Mouse (Mus musculus) forebrain, embryonic 10.5 days (tissue): ENCODE results near the gene Shc3. TPM values are rescaled to one million over a fixed set of nuclear protein-coding genes. Genes with fewer than 3 reads are reported as not detected.

Source experiments
- DNase-seq: peaks from one replicate; pipeline ENCODE4 v3.0.0-alpha.2; 2017; ENCODE audit warnings: low spot score; ENCODE audit errors: extremely low spot score
- H3K27ac ChIP-seq: fragments of 300-500 bp; sonication (generic); 2 replicates; pipeline ENCODE4 v1.5.1; 2016; ENCODE audit warnings: mild to moderate bottlenecking
- H3K27me3 ChIP-seq: fragments of 300-500 bp; sonication (generic); 2 replicates; pipeline ENCODE4 v1.6.1; 2016; ENCODE audit warnings: mild to moderate bottlenecking; ENCODE audit not compliant: poor library complexity, severe bottlenecking
- H3K36me3 ChIP-seq: fragments of 300-500 bp; sonication (generic); replicated peaks from 2 replicates; pipeline ENCODE4 v1.6.1; 2016; ENCODE audit warnings: mild to moderate bottlenecking, moderate library complexity
- H3K4me1 ChIP-seq: fragments of 300-500 bp; sonication (generic); 2 replicates; pipeline ENCODE4 v1.6.1; 2016
- H3K4me3 ChIP-seq: fragments of 300-500 bp; sonication (generic); 2 replicates; pipeline ENCODE4 v1.5.1; 2016; ENCODE audit warnings: mild to moderate bottlenecking, moderate library complexity
- H3K9me3 ChIP-seq: fragments of 300-500 bp; sonication (generic); 2 replicates; pipeline ENCODE4 v1.6.1; 2016; ENCODE audit warnings: mild to moderate bottlenecking, moderate library complexity
- WGBS: fragments of 180-500 bp; shearing (Covaris S2); methylation state at CpG from one replicate; pipeline ENCODE4 v1.1.7; 2016; 5-methylcytosine and 5-hydroxymethylcytosine counted together
- polyA plus RNA-seq: library from polyadenylated mRNA; unstranded; fragments of >200 nt; fragmentation: Nextera tagmentation; extraction: Ambion mirVana; gene quantifications from 2 replicates; pipeline ENCODE4 v1.2.1, GENCODE M21; 2016

Shc3 gene
- polyA plus RNA-seq, 1 experiment from 2014 or later = 3.1 TPM

DNA sequence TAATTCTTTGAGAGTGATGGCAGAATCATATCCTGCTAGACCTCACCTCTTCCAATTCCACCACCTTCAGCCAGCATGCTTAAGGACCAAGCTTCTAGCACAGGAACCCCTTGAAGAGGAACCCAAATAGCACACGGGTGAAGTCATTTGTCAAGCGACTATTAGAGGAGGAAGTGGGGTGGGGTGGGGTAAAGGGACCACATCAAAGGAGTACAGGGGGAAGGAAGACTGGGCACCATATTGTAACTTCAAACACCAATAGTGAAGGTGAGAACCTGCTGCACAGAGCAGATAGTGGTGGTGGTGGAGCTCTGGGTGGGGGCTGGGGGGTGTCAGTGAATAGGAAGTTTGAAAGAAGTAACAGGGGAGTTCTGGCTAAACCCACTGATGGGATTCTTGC is 28.8 kb upstream of the Shc3 start:
- Histone ChIP-seq H3K4me1 (peaks cover 18% of the 10 kb centered on the region), H3K27me3 (peaks cover 32% of the 10 kb centered on the region), H3K27ac (no peak overlapping the region), H3K4me3 (no peak overlapping the region), H3K36me3 (no peaks in the 10 kb centered on the region), H3K9me3 (no peaks in the 10 kb centered on the region)
- 83% methylated on average over 2 of the region's 2 CpGs for WGBS
- no peak for DNase-seq

DNA sequence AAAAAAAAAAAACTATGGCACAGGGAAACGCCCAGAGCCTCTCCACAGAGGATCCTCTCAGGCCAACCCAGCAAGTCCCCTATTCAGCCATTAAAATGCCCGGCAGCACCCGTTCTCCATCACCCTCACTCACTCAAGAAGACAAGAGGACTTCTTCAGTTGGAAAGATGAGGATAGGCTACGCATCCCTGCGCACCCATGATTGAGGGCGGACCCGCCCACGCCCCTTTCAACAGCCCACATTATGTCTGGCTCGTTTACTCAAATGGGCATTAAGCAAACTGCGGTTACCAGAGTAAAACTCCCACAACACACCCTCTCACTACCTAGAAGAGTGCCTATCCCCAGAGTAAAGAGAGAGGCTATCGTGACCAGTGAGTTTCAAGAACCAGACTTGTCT is 26.2 kb upstream of the Shc3 start:
- H3K4me3 ChIP-seq = peak overlapping the region; percentile 68
- no peaks in the 10 kb centered on the region for H3K9me3 ChIP-seq
- 34% methylated on average over 11 of the region's 11 CpGs for WGBS
- no peak overlapping the region for H3K27ac ChIP-seq
- H3K4me1 ChIP-seq = peaks cover 13% of the 10 kb centered on the region
- no peaks in the 10 kb centered on the region for H3K36me3 ChIP-seq
- DNase-seq = no peak
- peaks cover 32% of the 10 kb centered on the region for H3K27me3 ChIP-seq

DNA sequence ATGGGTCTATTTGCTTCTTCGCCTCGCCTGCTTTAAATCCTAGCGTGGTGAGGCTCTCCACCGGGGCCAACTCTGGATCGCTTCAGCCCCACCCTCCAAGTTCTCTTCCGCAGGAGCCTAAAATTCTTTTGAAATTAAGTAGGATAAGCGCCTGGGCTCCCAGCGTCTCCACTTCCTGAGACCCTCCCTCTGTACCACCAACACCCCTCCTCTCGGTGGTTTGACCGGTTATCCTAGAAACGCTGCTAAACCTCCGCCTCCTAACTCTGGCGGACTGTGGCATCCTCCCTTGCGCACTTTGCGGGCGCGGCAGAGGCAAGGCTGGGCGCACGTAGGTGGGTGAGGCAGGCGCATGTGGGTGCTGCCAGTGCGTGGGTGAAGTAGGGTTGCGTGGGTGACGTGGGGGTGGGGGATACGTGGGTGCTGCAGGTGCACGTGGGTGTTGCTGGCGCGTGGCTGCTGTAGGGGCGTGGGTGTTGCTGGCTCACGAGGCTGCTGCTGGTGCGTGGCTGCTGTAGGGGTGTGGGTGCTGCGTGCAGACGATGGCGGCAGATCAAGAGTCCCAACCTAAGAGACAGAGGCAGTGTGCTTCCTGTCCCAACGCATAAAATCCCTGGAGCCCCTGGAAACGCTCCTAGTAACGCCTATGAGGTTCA is 25.6 kb upstream of the Shc3 start:
- peak; percentile 44 for DNase-seq
- Histone ChIP-seq H3K27me3 (peaks cover 32% of the 10 kb centered on the region), H3K36me3 (no peaks in the 10 kb centered on the region), H3K4me1 (peaks cover 13% of the 10 kb centered on the region), H3K9me3 (no peaks in the 10 kb centered on the region), H3K27ac (peak overlapping the region; percentile 80), H3K4me3 (peak overlapping the region; percentile 68)
- WGBS = under 1% methylated on average over 36 of the region's 36 CpGs

DNA sequence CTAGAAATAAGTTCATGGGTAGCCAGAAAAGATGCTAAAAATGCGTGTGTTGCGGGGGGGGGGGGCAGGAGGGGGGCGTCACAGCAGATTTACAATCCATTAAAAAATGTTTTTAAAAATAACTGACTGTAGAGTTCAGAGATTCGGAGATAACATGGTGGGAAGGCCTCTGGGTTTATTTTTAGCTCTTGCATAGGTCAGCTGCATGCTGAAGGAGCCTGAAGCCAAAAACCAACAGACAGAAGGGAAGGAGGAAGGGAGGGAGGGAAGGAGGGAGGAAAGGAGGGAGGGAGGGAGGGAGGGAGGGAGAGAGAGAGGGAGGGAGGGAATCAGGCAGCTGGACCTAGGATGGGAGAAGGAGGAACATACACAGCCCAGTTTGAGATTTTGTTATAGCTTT is 18.8 kb upstream of the Shc3 start:
- no peaks in the 10 kb centered on the region for H3K27me3 ChIP-seq
- H3K27ac ChIP-seq = no peak overlapping the region
- no peaks in the 10 kb centered on the region for H3K4me1 ChIP-seq
- no peaks in the 10 kb centered on the region for H3K36me3 ChIP-seq
- peaks cover 9% of the 10 kb centered on the region for H3K9me3 ChIP-seq
- H3K4me3 ChIP-seq = no peak overlapping the region
- 66% methylated on average over 4 of the region's 4 CpGs for WGBS
- no peak for DNase-seq

DNA sequence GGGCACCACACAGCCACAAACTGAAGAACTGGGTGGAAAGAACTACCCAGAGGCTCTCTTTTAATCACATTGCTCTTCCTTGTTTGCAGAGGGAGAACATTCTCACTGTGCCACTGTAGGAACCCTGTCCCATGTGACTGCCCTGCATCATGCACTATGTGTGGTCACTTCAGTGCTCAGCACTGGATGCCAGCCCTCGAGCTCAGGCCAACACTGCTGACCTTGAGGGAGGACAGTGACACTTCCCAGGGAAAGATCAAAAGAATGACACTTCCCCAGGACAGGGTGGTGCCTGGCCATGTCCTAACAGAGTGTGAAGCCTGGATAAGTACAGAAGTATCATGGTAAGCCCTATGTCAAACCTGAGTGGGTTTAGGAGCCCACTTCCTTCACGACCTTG is 13.0 kb upstream of the Shc3 start:
- Histone ChIP-seq H3K4me1 (peaks cover 31% of the 10 kb centered on the region), H3K27me3 (no peaks in the 10 kb centered on the region), H3K4me3 (no peak overlapping the region), H3K9me3 (peaks cover 9% of the 10 kb centered on the region), H3K36me3 (no peaks in the 10 kb centered on the region), H3K27ac (peak overlapping the region; percentile 84; the same call in 1 of the 2 replicates)
- DNase-seq = no peak
- 69% methylated on average over 2 of the region's 2 CpGs for WGBS

DNA sequence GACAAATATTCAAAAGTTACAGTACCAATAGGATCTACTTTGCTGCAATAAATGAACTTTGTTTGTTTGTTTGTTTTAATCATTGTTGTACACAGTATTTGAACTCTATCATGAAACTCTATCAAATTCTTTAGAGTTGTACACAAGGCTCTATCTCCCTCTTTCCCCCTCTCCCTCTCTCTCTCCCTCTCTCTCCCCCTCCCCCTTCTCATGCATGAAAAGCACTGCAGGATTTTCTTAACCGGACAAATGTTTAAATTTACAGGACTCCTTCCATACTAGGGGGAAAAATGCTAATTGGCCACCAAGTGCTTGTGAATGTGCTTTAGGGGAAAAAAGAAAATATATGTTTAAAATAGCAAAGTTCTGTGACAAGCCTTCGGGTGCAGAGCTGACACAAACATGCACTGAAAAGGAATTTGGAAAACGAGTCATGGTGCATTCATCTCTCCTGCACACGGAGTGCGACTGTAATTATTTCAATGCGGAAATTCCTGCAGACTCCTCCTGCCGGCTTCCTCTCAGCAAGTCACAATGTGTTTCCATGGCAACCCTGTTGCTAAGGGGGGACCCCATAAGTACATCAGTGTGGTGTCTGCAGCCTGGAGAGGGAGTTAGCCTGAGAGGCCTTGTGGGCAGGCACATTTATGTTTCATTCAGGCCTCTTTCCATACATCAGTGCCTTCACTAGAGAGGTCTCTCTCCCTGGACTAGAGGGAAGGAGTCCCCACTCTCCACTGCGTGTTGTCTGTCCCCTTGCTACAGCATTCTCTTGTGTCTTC is 11.2 kb upstream of the Shc3 start:
- no peaks in the 10 kb centered on the region for H3K36me3 ChIP-seq
- DNase-seq = peak; percentile 82
- peak overlapping the region; percentile 84 for H3K27ac ChIP-seq
- peaks cover 31% of the 10 kb centered on the region for H3K4me1 ChIP-seq
- no peaks in the 10 kb centered on the region for H3K27me3 ChIP-seq
- H3K9me3 ChIP-seq = peaks cover 4% of the 10 kb centered on the region; the same call in 1 of the 2 replicates
- 9% methylated on average over 8 of the region's 8 CpGs for WGBS
- peak overlapping the region; percentile 36 for H3K4me3 ChIP-seq

DNA sequence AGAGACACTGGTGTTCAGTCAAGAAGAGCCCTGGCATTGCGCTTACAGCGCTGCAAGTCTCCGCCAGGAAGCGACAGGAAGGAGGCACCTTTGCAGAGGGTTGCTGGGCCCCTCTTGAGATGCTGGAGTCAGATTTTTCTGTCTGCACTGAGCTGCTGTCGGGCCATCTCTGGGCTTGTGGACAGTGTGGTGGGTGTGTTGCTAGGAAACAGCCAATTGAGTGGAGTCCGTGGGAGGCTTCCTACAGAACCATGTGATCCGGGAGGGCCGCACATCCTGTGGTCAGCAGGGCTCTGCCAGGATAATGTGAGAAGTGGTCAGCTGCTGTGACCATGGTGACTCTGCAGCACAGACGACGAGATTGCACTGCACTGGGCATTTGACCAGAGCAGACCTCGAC is 4.6 kb upstream of the Shc3 start:
- H3K4me3 ChIP-seq = no peak overlapping the region
- H3K27me3 ChIP-seq = peaks cover 20% of the 10 kb centered on the region
- no peaks in the 10 kb centered on the region for H3K9me3 ChIP-seq
- peak overlapping the region; percentile 48 for H3K27ac ChIP-seq
- H3K36me3 ChIP-seq = no peaks in the 10 kb centered on the region
- peak; percentile 18 for DNase-seq
- H3K4me1 ChIP-seq = peaks cover 34% of the 10 kb centered on the region
- 32% methylated on average over 11 of the region's 11 CpGs for WGBS

DNA sequence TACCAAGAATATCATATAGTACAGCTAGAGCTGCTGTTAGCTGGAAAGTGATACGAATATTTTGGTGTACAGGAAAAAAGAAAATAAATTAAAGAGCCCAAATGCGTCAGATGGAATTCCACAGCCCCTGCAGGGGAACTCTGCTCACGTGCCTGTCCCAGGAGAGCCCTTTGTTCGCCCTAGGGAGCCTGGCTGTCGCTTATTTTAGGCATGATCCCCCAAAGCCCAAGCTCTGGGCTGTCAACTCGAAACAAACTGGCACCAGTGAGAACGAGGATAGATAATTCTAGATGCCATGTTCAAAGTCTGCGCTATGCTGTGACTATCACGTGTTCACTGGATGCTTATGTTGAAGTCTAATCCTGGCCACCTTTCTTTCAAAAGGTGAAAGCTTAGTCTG is 892 bp upstream of the Shc3 start:
- DNase-seq = peak; percentile 58
- no peaks in the 10 kb centered on the region for H3K36me3 ChIP-seq
- H3K27me3 ChIP-seq = peaks cover 57% of the 10 kb centered on the region
- peaks cover 69% of the 10 kb centered on the region for H3K4me1 ChIP-seq
- H3K27ac ChIP-seq = peak overlapping the region; percentile 93
- peak overlapping the region; percentile 72 for H3K4me3 ChIP-seq
- no peaks in the 10 kb centered on the region for H3K9me3 ChIP-seq
- WGBS = 4% methylated on average over 9 of the region's 9 CpGs

DNA sequence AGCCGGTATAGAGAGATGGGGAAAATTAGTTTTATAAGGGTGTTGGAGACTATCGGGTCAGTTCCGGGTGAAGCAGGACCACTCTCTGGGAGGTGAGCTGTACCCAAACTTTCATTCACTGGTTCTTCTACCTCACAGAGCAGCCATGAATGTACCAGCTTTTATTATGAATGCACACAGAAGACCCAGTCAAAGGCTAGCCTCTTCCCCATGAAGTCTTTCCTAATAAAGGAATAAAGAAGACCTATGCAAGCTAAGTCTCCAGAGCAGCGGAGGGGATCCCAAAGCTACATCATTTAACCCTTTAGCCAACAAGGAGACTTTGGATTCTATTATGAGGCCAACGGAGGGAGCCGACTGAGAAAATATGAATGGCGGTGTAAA is 458 bp upstream of the Shc3 start:
- peak; percentile 53 for DNase-seq
- peaks cover 73% of the 10 kb centered on the region for H3K4me1 ChIP-seq
- H3K27me3 ChIP-seq = peaks cover 62% of the 10 kb centered on the region
- peak overlapping the region; percentile 72 for H3K4me3 ChIP-seq
- under 1% methylated on average over 7 of the region's 7 CpGs for WGBS
- H3K9me3 ChIP-seq = no peaks in the 10 kb centered on the region
- peak overlapping the region; percentile 93 for H3K27ac ChIP-seq
- 0 out of 2 replicates have a peak, but pooled peaks cover 2% of the 10 kb centered on the region for H3K36me3 ChIP-seq

DNA sequence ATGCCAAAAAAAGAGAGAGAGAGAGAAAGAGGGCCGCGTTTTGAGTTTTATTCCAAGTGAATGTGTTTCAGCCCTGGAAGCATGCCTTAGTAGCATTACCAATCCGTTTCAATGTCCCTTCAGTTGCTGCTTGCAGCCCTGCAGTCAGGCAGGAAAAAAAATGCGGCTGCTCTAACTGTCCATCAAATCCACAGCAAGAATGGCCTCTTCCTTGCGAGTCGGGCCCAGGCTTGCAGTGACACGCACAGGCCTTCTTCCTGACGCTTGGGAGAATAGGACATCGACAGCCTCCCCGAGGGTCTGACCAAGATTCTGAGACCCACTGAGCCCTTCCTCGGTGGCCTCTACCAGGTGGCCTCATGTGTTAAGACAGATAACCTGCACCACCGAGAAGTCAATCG is 718 bp downstream of the Shc3 start:
- peaks cover 8% of the 10 kb centered on the region for H3K36me3 ChIP-seq
- no peak for DNase-seq
- H3K27me3 ChIP-seq = peaks cover 61% of the 10 kb centered on the region
- H3K27ac ChIP-seq = peak overlapping the region; percentile 93
- WGBS = 1% methylated on average over 13 of the region's 13 CpGs
- no peaks in the 10 kb centered on the region for H3K9me3 ChIP-seq
- H3K4me1 ChIP-seq = peaks cover 65% of the 10 kb centered on the region
- H3K4me3 ChIP-seq = peak overlapping the region; percentile 72

DNA sequence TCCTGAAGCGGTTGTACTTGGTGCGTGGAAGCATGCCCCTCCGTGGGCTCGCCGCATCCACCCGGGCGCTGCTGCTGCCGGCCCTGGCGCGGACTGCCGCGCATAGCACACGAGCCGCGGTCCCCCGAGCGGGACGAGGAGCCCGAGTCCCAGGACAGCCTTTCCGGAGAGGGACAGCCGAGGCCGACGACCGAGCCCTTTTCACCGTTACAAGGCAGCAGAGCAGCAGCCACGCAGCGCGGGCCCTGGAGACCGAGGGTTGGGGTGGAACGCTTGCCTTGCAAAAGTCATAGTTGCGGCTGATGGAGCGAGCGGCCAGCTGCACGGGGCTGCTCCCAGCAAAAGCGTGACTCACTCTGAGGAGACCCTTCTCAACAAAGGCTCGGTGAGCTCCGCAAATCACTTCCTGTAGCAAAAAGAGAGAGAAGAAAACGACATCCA is 1.8 kb downstream of the Shc3 start:
- peak; percentile 59 for DNase-seq
- under 1% methylated on average over 38 of the region's 38 CpGs for WGBS
- Histone ChIP-seq H3K9me3 (no peaks in the 10 kb centered on the region), H3K4me1 (peaks cover 62% of the 10 kb centered on the region), H3K36me3 (peaks cover 14% of the 10 kb centered on the region), H3K4me3 (peak overlapping the region; percentile 72), H3K27me3 (peaks cover 61% of the 10 kb centered on the region), H3K27ac (peak overlapping the region; percentile 93)

DNA sequence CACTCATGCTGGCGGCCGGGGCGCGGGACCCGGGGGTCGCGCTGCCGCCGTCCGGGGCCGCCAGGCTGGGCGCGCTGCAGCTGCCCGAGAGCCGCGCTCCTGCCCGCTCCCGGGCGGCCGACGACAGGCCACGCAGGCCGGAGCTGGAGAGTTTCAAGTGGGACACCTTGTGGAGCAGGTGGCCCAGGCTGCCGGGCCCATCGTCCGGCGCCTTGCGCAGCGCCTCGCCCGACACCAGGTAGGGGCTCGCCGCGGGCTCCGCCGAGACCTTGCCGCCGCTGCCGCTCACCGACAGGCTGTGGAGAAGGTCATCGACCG is 2.2 kb downstream of the Shc3 start:
- H3K4me1 ChIP-seq = peaks cover 62% of the 10 kb centered on the region
- peak overlapping the region; percentile 72 for H3K4me3 ChIP-seq
- peak; percentile 31 for DNase-seq
- H3K27me3 ChIP-seq = peaks cover 61% of the 10 kb centered on the region
- under 1% methylated on average over 42 of the region's 42 CpGs for WGBS
- H3K9me3 ChIP-seq = no peaks in the 10 kb centered on the region
- H3K27ac ChIP-seq = peak overlapping the region; percentile 93
- peaks cover 14% of the 10 kb centered on the region for H3K36me3 ChIP-seq

DNA sequence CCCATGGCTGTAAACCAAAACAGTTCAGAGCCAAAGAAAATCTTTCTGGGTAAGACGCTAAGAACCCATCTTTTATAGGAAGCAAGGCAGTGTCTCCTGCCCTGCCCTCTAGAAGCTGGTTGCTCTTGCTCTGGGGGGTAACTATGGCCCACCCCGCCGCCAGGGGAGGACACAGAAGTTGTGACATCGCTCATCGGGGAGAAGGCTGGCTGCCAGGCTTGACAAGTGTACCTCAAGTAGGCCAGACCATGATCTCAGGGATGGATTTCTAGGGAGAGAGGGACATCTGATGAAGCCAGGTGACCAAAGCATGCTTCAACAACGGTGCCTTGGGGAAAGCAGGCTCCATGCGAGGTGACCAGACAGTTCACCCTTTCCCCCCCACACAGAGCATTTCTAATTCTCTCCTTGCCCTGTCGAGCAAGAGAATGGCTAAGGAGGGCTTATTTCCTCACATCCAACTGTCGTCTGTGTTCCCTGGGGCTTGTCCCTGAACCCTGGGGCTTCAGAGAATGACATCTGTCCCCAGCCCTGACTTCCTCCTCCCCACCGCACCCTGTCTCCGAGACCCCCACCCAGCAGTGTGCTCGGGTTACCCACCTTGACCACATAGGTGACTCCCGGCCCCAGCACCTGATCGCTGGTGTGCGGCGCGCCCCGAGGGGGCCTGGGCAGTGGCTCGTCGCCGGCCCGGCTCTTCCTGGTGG is 2.7 kb downstream of the Shc3 start:
- 6% methylated on average over 22 of the region's 22 CpGs for WGBS
- Histone ChIP-seq H3K4me3 (peak overlapping the region; percentile 72), H3K27me3 (peaks cover 61% of the 10 kb centered on the region), H3K4me1 (peaks cover 62% of the 10 kb centered on the region), H3K27ac (peak overlapping the region; percentile 93), H3K36me3 (peaks cover 17% of the 10 kb centered on the region), H3K9me3 (no peaks in the 10 kb centered on the region)
- peak; percentile 25 for DNase-seq
